Mouse (Mus musculus) heart, embryonic 13.5 days (tissue): ENCODE results near the gene Rnf157. TPM values are rescaled to one million over a fixed set of nuclear protein-coding genes. Genes with fewer than 3 reads are reported as not detected.

Experiments
- ATAC-seq: fragments of 200-750 bp; cut with Nextera tagmentation; 2 replicates; pipeline ENCODE4 v1.8.0; 2017; ENCODE audit warnings: moderate TSS enrichment; ENCODE audit not compliant: insufficient number of reproducible peaks, low FRiP score, low TSS enrichment; ENCODE audit errors: extremely low read depth
- H3K27ac ChIP-seq: fragments of 300-500 bp; sonication (generic); replicated peaks from 2 replicates; pipeline ENCODE4 v1.5.1; 2015; ENCODE audit warnings: moderate library complexity, mild to moderate bottlenecking, inconsistent platforms
- H3K27me3 ChIP-seq: fragments of 300-500 bp; sonication (generic); replicated peaks from 2 replicates; pipeline ENCODE4 v1.6.1; 2015; ENCODE audit warnings: mild to moderate bottlenecking, inconsistent platforms
- H3K36me3 ChIP-seq: fragments of 300-500 bp; sonication (generic); 2 replicates; pipeline ENCODE4 v1.6.1; 2015; ENCODE audit warnings: mild to moderate bottlenecking, inconsistent platforms
- H3K4me1 ChIP-seq: fragments of 300-500 bp; sonication (generic); 2 replicates; pipeline ENCODE4 v1.6.1; 2015; ENCODE audit warnings: inconsistent platforms
- H3K4me2 ChIP-seq: fragments of 300-500 bp; sonication (generic); 2 replicates; pipeline ENCODE4 v1.6.1; 2015; ENCODE audit warnings: inconsistent platforms, mild to moderate bottlenecking, moderate library complexity
- H3K4me3 ChIP-seq: fragments of 300-500 bp; sonication (generic); 2 replicates; pipeline ENCODE4 v1.5.1; 2015; ENCODE audit warnings: moderate library complexity, mild to moderate bottlenecking, inconsistent platforms
- H3K9ac ChIP-seq: fragments of 300-500 bp; sonication (generic); 2 replicates; pipeline ENCODE4 v1.6.1; 2015; ENCODE audit warnings: inconsistent platforms, mild to moderate bottlenecking, moderate library complexity
- H3K9me3 ChIP-seq: fragments of 300-500 bp; sonication (generic); 2 replicates; pipeline ENCODE4 v1.6.1; 2016; ENCODE audit warnings: inconsistent platforms
- WGBS: fragments of 180-500 bp; shearing (Covaris S2); methylation state at CpG from one replicate; pipeline ENCODE4 v1.1.7; 2015; ENCODE audit warnings: mixed read lengths; 5-methylcytosine and 5-hydroxymethylcytosine counted together
- polyA plus RNA-seq: library from polyadenylated mRNA; unstranded; fragments of >200 nt; fragmentation: Nextera tagmentation; extraction: Ambion mirVana; gene quantifications from 2 replicates; pipeline ENCODE4 v1.2.1, GENCODE M21; 2015

Gene Rnf157
- polyA plus RNA-seq, 1 experiment from 2014 or later, result 4.0 TPM

DNA sequence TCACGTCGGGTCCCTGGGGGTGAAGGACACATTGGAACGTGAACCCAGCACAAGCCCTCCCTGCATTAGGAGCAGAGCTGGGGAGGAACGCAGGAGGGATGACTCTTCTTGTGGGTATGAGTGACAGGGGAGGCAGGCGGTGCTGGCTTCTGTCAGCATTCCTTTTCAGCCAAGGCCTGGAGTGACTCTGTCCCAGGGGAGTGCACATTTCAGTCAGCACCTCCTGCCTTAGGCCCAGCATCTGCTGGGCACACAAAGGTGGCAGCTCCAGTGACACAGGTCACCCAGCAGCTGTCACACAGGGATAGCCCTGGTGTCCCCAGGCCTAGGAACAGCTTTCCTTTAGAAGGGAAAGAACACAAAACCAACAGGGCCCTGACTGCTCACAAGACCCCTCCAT is 64.9 kb downstream of the Rnf157 start:
- no peak for ATAC-seq
- Histone ChIP-seq H3K4me3 (no peak overlapping the region), H3K4me1 (peaks cover 9% of the 10 kb centered on the region), H3K36me3 (peaks cover 35% of the 10 kb centered on the region), H3K27ac (no peak overlapping the region), H3K27me3 (no peaks in the 10 kb centered on the region), H3K9ac (peak overlapping the region; percentile 44; the same call in 1 of the 2 replicates), H3K4me2 (no peak overlapping the region), H3K9me3 (no peaks in the 10 kb centered on the region)
- 44% methylated on average over 5 of the region's 5 CpGs for WGBS

DNA sequence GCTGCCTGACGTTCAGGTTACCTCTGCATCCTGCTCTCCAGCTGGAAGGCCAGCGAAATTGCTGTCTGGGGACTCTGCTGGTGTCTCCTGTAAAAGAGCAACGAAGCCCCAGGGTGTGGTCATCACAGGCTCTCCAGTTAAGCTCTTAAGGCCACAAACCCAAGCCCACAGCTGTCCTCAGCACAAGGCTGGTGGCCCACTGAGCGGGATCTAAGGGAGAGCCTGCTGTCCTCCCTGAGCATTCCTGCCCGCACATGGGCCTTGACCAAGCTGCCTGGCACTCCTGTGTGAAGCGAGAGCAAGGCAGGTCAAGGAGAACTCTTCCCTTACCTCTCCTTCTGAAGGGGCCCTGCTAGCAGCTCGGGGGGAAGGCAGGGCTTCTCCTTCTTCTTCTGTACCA is 65.8 kb downstream of the Rnf157 start:
- no peak for ATAC-seq

DNA sequence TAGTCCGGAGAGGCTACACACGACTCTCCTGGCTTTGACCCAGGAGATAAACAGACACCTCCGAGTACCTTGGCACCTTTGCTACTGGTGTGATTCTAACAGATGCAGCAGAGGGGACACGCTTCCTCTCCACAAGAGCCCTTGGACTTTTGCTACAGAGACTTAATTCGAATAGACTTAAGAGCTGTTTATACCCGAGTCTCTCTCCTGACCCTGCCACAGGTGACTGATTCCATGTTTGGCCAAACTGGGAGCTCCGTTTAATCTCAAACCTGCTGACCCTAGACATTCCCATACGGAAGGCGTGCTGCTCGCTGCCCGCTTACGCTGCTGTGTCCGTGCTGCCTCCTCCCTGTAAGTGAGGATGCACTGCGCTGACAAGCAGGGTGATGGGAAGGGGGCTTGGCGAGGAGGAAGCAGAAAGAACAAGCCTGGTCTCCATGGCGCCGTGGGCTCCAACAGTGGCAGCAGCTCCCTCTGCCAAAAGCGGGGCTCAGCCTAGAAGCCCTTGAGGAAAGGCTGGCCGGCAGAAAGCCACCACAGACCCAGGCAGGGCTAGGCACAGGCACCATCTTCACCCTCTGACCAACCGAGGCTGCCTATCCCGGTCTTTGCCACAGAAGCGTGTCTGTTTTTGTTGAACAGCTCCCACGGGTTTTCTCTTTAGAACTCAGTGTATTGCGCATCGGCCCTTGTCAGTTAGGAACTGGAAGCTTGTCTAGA is 70.6 kb downstream of the Rnf157 start:
- Histone ChIP-seq H3K27me3 (peaks cover 15% of the 10 kb centered on the region), H3K27ac (no peak overlapping the region), H3K4me3 (no peak overlapping the region), H3K4me1 (0 out of 2 replicates have a peak, but pooled peaks cover 8% of the 10 kb centered on the region), H3K36me3 (peaks cover 12% of the 10 kb centered on the region), H3K9me3 (no peaks in the 10 kb centered on the region), H3K4me2 (no peak overlapping the region), H3K9ac (peak overlapping the region; percentile 44; the same call in 1 of the 2 replicates)
- no peak for ATAC-seq
- WGBS, result 57% methylated on average over 25 of the region's 25 CpGs

More for the DNA sequence above, 65.8 kb downstream of the Rnf157 start:
- peaks cover 13% of the 10 kb centered on the region for H3K4me1 ChIP-seq
- no peak overlapping the region for H3K27ac ChIP-seq
- no peak overlapping the region for H3K4me3 ChIP-seq
- no peaks in the 10 kb centered on the region for H3K9me3 ChIP-seq
- H3K4me2 ChIP-seq, result no peak overlapping the region
- peaks cover 33% of the 10 kb centered on the region for H3K36me3 ChIP-seq
- no peaks in the 10 kb centered on the region for H3K27me3 ChIP-seq
- no peak overlapping the region for H3K9ac ChIP-seq
- 77% methylated on average over 7 of the region's 7 CpGs for WGBS

DNA sequence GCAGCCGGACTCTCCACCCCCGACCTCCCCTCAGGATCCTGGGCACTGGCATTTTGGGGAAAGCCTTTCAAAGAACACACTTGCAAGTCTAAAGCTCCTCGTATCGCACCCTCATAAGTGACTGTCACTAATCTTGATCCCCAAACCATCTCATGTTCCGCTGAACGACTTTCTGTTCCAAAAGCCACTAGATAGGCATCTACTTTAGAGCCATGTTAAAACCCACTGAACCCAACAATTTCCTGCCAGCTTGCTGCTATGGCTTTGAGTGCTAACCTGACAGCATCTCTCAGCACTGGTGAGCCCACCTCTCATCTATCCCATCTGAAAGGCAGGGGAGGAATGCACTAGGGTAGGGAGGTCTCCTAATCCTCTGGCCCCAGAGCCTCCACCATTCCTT is 75.3 kb downstream of the Rnf157 start:
- H3K27me3 ChIP-seq, result peaks cover 54% of the 10 kb centered on the region
- 0 out of 2 replicates have a peak overlapping the region, but pooled peaks have one; percentile 24 for H3K9ac ChIP-seq
- WGBS, result 69% methylated on average over 6 of the region's 6 CpGs
- H3K4me1 ChIP-seq, result peaks cover 35% of the 10 kb centered on the region
- H3K4me3 ChIP-seq, result no peak overlapping the region
- H3K27ac ChIP-seq, result no peak overlapping the region
- ATAC-seq, result no peak
- H3K4me2 ChIP-seq, result no peak overlapping the region
- H3K36me3 ChIP-seq, result no peaks in the 10 kb centered on the region
- no peaks in the 10 kb centered on the region for H3K9me3 ChIP-seq

DNA sequence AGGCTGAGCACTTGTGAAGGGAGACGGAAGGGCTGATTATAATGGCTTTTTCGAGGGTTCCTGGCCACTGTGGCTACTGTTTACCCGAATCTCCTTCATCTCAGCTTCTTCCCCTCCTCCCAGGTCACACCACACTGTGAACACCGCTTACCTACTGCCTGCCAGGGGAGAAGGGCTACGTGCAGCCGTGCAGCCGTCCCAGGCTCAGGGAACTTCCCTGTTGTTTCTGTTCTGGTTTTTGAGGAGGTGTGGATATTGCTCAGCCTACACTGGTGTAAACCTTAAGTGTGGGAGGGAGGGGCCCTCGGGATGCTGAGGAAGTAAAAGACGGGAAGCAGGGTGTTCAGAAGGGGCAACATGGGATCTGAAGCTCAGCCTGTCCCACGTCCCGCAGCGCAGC is 75.8 kb downstream of the Rnf157 start:
- 55% methylated on average over 12 of the region's 12 CpGs for WGBS
- Histone ChIP-seq H3K9ac (peak overlapping the region; percentile 24; the same call in 1 of the 2 replicates), H3K9me3 (no peaks in the 10 kb centered on the region), H3K4me3 (no peak overlapping the region), H3K4me2 (no peak overlapping the region), H3K27me3 (peaks cover 59% of the 10 kb centered on the region), H3K27ac (no peak overlapping the region), H3K36me3 (no peaks in the 10 kb centered on the region), H3K4me1 (peaks cover 34% of the 10 kb centered on the region)
- no peak for ATAC-seq

DNA sequence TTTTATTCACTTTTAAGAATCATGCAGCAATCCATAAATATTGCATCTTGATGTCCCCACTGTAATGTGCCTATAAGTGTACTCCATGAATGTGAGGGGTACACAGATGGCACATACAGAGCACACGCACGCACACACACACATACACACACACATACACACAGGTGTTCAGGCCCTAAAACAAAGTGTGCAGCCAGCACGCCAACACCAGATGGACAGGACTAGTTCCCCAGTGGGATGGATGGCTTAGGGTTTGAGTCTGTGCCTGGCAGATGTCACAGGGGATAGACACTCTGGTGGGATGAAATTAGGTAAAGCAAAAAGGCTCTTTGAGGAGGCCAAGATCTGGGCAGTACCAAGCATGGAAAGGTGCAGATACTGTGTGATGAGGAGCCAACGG is 76.4 kb downstream of the Rnf157 start:
- peak overlapping the region; percentile 93 for H3K4me2 ChIP-seq
- no peak overlapping the region; the same call in 1 of the 2 replicates for H3K9ac ChIP-seq
- peaks cover 64% of the 10 kb centered on the region for H3K27me3 ChIP-seq
- H3K27ac ChIP-seq, result no peak overlapping the region
- peaks cover 33% of the 10 kb centered on the region for H3K4me1 ChIP-seq
- ATAC-seq, result no peak
- WGBS, result 89% methylated on average over 4 of the region's 4 CpGs
- H3K4me3 ChIP-seq, result peak overlapping the region; percentile 66; the same call in 1 of the 2 replicates
- H3K9me3 ChIP-seq, result no peaks in the 10 kb centered on the region
- no peaks in the 10 kb centered on the region for H3K36me3 ChIP-seq

DNA sequence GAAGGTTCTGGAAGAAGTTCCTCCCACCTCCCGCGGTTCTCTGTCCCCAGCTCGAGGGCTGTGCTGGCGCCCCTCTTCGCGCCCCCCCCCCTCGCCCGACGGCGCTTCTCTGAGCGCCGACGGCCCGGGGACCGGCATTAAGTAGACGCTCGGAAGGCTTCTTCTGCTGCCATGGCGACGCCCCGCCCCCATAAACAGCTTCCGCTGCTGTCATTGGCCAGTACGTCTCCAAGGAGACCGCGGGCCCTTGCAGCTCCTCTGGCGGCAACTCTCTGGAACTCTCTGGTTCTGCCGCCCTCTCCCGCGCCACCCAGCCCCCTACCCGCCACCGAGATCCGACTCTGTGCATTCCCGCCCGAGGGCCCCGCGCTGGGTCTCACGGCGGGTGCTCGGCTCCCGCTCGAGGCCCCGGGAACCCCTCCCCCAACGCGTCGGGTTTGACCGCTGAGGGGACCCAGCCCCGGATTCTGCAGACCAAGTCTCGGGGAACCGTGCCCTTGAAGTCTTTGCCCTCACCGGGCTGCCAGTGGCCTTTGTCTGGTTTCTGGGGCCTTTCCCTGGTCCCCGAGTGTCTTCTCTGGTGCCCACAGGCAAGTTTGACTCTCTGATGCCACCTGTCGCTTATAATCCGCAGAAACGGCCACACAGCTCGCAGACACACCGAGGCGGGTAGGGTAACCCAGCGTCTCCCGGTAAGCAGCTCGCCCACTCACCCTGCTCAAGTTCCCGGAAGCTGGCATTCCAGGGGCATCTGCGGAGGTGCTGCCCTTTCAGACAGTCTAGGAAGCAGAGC is 77.4 kb downstream of the Rnf157 start, which contains the start of gene Foxj1:
Gene Foxj1, minus strand, starts transcription at position 156 of the 793 bp plus-strand sequence.
- ATAC-seq, result peak; percentile 66
- no peaks in the 10 kb centered on the region for H3K9me3 ChIP-seq
- peaks cover 33% of the 10 kb centered on the region for H3K4me1 ChIP-seq
- WGBS, result under 1% methylated on average over 57 of the region's 61 CpGs
- peak within 1 kb of the TSS; percentile 66 for H3K4me3 ChIP-seq
- H3K4me2 ChIP-seq, result peak within 1 kb of the TSS; percentile 93
- H3K27ac ChIP-seq, result peak within 1 kb of the TSS; percentile 26; the same call in 1 of the 2 replicates
- H3K9ac ChIP-seq, result peak within 1 kb of the TSS; percentile 84
- H3K27me3 ChIP-seq, result peaks cover 64% of the 10 kb centered on the region
- no peaks in the 10 kb centered on the region for H3K36me3 ChIP-seq

DNA sequence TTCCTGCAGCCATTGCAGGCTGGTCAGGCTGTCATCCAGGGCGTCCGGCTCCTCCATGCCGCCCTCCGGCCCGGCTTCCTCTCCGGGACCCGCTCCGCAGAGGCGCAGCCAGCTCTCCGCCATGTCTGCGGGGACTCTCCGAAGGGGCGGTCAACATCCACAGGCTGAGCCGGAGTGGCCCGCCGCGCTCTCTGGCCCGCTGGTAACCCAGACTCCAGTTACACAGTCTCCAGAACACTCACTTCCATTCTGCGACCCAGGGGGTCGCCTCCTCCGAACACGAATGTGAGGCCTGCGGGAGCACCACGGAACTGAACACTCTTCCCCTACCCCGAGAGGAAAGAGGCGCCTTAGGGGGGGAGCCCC is 78.4 kb downstream of the Rnf157 start:
- Histone ChIP-seq H3K9ac (peak overlapping the region; percentile 69), H3K36me3 (no peaks in the 10 kb centered on the region), H3K27ac (no peak overlapping the region), H3K4me2 (peak overlapping the region; percentile 93), H3K4me3 (peak overlapping the region; percentile 66), H3K9me3 (no peaks in the 10 kb centered on the region), H3K4me1 (peaks cover 42% of the 10 kb centered on the region), H3K27me3 (peaks cover 64% of the 10 kb centered on the region)
- 3% methylated on average over 26 of the region's 26 CpGs for WGBS
- no peak for ATAC-seq

DNA sequence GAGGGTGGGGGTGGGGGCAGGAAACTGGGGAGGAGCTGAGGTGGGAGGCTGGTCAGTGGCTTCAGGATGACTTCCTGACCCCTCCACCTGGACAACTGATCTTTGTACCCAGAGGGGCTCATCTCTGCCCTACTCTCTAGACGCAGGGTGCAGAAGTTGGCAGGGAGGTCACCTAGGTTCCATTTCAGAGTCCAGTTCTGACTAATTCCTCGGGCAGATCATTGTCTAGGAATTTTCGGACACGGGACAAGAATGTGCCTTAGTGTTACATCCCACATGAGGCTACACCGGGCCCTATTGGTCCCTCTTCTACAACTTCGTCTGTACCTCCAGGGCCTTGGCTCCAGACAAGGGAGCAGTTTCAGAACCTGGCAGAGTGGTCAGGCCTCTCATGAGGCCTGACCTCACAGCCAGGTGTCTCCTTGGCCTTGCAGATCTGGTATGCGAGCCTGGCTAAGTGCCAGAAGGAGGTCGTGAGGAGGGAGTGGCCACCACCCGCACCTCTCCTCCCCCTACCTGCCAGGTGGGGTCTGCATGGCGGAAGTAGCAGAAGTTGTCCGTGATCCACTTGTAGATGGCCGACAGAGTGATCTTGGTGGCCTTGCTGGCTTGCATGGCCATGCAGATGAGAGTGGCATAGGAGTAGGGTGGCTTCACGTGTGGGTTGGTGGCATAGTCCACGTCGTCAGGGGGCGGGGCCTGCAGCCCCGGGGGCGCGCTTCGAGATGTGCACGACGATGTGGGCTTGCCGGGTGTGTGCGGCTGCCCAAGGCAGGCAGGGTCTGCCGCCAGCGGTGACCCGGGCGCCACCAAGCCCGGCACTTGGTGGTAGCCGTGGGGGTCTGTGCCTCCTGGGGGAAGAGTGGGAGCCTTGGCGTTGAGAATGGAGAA is 79.1 kb downstream of the Rnf157 start:
- H3K36me3 ChIP-seq, result no peaks in the 10 kb centered on the region
- H3K27ac ChIP-seq, result no peak overlapping the region
- peak overlapping the region; percentile 69 for H3K9ac ChIP-seq
- H3K27me3 ChIP-seq, result peaks cover 61% of the 10 kb centered on the region
- peak overlapping the region; percentile 93 for H3K4me2 ChIP-seq
- ATAC-seq, result no peak
- H3K4me1 ChIP-seq, result peaks cover 47% of the 10 kb centered on the region
- H3K9me3 ChIP-seq, result no peaks in the 10 kb centered on the region
- peak overlapping the region; percentile 66 for H3K4me3 ChIP-seq
- 24% methylated on average over 31 of the region's 31 CpGs for WGBS

DNA sequence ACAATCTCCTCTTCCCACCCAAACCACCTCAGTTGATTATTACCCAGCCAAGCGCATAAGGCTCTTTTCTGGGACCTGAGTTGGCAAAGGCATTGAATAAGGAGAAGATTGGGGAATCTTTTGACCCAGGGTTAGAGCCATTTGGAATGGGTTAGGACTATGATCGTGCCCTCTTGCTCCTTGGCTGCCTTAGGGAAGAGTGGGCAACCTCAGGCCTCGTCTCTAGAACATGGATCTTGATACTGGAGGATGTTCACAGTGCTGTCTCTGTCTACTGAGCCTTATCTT is 79.9 kb downstream of the Rnf157 start:
- H3K4me1 ChIP-seq, result peaks cover 47% of the 10 kb centered on the region
- 82% methylated on average over 3 of the region's 3 CpGs for WGBS
- no peak overlapping the region for H3K4me3 ChIP-seq
- ATAC-seq, result no peak
- no peak overlapping the region for H3K9ac ChIP-seq
- no peak overlapping the region for H3K27ac ChIP-seq
- no peaks in the 10 kb centered on the region for H3K36me3 ChIP-seq
- H3K27me3 ChIP-seq, result peaks cover 54% of the 10 kb centered on the region
- no peaks in the 10 kb centered on the region for H3K9me3 ChIP-seq
- no peak overlapping the region for H3K4me2 ChIP-seq
